ENCODE assay signal across 34 mouse cellular contexts in the genomic region with DNA sequence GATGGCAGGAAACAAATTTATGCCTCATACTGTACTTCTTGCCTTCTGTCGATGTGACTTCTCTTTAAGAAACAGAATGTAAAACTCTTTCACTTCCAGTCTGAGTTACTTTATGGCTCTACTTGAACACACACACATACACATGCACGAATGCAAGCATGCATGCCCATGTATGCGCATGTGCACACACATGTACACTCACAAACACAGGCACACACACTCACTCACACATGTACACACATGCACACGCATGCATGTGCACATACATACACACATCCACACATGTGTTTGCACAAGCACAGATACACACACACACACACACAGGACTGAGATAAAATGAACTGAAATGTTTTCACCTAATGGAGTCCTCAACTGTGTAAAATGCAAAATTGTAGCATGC.
"Had no signal": no experiment of that assay in that cellular context is flagged by ENCODE, and none has a peak within 500 bp of the region (broad histone marks: within the 10 kb centered on the region; RNA-seq: fewer than 3 reads in every experiment).

No protein-coding gene starts in this region.

- H3K4me1 ChIP-seq: heart, embryonic 10.5 days; heart, embryonic 15.5 days; hindbrain, embryonic 10.5 days; hindbrain, embryonic 12.5 days; hindbrain, embryonic 13.5 days; hindbrain, embryonic 15.5 days; intestine, embryonic 15.5 days; kidney, embryonic 15.5 days had no signal

- DNase-seq: heart, postnatal 10 days; heart, postnatal 14 days; heart, postnatal 36 days; heart, postnatal 4 days; kidney, adult 11 months; kidney, adult 18-20 months; kidney, adult 2 months; kidney, adult 8-10 months; kidney, adult 9 months; kidney, postnatal 10 days; kidney, postnatal 14 days; kidney, postnatal 25 days; kidney, postnatal 36 days; kidney, postnatal 4 days; layer of hippocampus, adult 9-11 months; layer of hippocampus, postnatal 36 days had no signal

- H3K36me3 ChIP-seq: hindbrain, embryonic 15.5 days had no signal

- H3K9me3 ChIP-seq: heart, embryonic 10.5 days; heart, embryonic 12.5 days; heart, embryonic 13.5 days; heart, embryonic 15.5 days; hindbrain, embryonic 10.5 days; hindbrain, embryonic 12.5 days; hindbrain, embryonic 13.5 days; hindbrain, embryonic 15.5 days; intestine, embryonic 15.5 days; kidney, embryonic 15.5 days had no signal

- H3K27me3 ChIP-seq: heart, embryonic 12.5 days; heart, embryonic 13.5 days; heart, embryonic 15.5 days; hindbrain, embryonic 12.5 days; hindbrain, embryonic 13.5 days; hindbrain, embryonic 15.5 days; intestine, embryonic 15.5 days; kidney, embryonic 15.5 days had no signal

- H3K4me3 ChIP-seq: heart, embryonic 10.5 days; heart, embryonic 12.5 days; heart, embryonic 13.5 days; heart, embryonic 15.5 days; hindbrain, embryonic 10.5 days; hindbrain, embryonic 12.5 days; hindbrain, embryonic 13.5 days; hindbrain, embryonic 15.5 days; intestine, embryonic 15.5 days; kidney, embryonic 15.5 days; layer of hippocampus, adult 2 months had no signal

- H3K4me2 ChIP-seq: heart, embryonic 11.5 days; heart, embryonic 12.5 days; heart, embryonic 13.5 days; heart, embryonic 15.5 days; hindbrain, embryonic 12.5 days; hindbrain, embryonic 13.5 days; hindbrain, embryonic 14.5 days; hindbrain, embryonic 15.5 days; intestine, embryonic 15.5 days; kidney, embryonic 15.5 days had no signal

- ATAC-seq: hindbrain, embryonic 16.5 days; hindbrain, postnatal 0 days; inflammation-experienced regulatory T-cells, adult 6 months; intestine, embryonic 15.5 days; intestine, embryonic 16.5 days; intestine, postnatal 0 days had no signal
